Mouse (Mus musculus): ENCODE measurements around the gene Susd6.

GRCm38 (mm10) chr12:80792867-80793266 lies 2.6 kb downstream of the Susd6 start:
- no peak for TF ChIP-seq GATA1 (IDR thresholded peaks at IDR 0.05; ENCODE audit: borderline replicate concordance, low read length)
- TF ChIP-seq POLR2AphosphoS5 (IDR thresholded peaks at IDR 0.05; ENCODE audit: insufficient replicate concordance, low read depth, low read length) = no peak
- no peak for TF ChIP-seq CTCF (IDR thresholded peaks at IDR 0.05; ENCODE audit: low read depth, low read length)

Measured in G1E (cell line).